Mouse (Mus musculus) heart, postnatal 36 days (tissue): Measurements from ENCODE around the gene Syt3. TPM values are rescaled to one million over a fixed set of nuclear protein-coding genes. Genes with fewer than 3 reads are reported as not detected.

Experiments
- DNase-seq, 2 experiments: peaks; one replicate each; pipeline ENCODE4 v3.0.0; 2021 to 2022
- intact Hi-C: fragments of 180-260 bp; cut with DNase I; formaldehyde crosslinking; loops from one replicate; pipeline ENCODE4 v1.15.1; 2025
- total RNA-seq, 2 experiments: library from RNA; stranded (reverse); gene quantifications; 2 replicates each; pipeline ENCODE4 v1.2.3; 2021

Gene Syt3
- total RNA-seq = 1 to 10 TPM; 1.7 to 3.4 TPM

GRCm38 (mm10) chr7:44383980-44384715 lies at the start of gene Syt3:
Gene Syt3, plus strand, starts transcription at chr7:44384102.
- intact Hi-C loops = no loop called here
- peak; percentile 62 to 64 for DNase-seq

- intact Hi-C loops = no loop called here
Observed at GRCm38 (mm10) chr7:44334139-44334538, 49.8 kb upstream of the Syt3 start.

DNA sequence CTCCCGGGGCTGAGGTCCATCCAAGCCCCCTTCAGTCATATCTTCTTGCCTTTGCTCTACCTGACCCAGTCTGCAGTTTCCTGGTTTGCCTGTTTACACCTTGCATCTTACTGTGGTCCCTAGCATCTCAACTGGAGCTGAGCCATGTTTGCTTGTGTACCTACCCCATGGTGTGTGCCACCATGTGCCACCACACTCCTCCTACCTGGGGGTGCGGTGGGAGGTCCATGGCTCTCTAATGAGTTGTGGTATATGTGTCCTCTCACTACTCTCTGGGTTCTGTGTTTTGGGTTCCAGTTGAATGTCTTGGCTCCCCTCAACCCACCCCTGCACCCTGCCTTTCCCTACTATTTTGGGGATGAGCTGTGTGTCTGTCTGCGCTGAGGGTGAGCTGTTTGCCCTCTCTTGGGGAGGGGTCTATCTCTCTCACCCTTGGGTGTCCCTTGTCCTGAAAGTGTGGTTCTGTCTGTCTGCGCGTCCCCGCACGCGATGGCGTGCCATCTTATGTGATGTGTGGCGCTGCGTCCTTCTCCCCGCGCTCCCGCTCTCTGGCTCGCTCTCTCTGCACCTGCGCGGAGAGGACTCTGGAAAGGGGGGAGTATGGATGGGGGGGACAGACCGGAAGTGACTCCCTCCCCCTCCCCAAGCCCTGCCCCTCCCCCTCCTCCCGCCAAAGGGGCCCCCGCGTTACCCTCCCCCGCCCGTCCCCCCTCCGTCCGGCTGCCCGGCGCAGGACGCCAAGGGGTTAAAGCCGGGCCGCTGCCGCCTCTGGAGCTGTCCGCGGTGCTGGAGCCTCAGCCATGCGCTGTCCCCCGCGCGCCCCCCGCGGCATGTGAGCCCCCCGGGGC lies 48.6 kb upstream of the Syt3 start:
- intact Hi-C loops = no loop called here
- no peak for DNase-seq

More at GRCm38 (mm10) chr7:44334139-44334538, 49.8 kb upstream of the Syt3 start:
- no peak for DNase-seq

DNA sequence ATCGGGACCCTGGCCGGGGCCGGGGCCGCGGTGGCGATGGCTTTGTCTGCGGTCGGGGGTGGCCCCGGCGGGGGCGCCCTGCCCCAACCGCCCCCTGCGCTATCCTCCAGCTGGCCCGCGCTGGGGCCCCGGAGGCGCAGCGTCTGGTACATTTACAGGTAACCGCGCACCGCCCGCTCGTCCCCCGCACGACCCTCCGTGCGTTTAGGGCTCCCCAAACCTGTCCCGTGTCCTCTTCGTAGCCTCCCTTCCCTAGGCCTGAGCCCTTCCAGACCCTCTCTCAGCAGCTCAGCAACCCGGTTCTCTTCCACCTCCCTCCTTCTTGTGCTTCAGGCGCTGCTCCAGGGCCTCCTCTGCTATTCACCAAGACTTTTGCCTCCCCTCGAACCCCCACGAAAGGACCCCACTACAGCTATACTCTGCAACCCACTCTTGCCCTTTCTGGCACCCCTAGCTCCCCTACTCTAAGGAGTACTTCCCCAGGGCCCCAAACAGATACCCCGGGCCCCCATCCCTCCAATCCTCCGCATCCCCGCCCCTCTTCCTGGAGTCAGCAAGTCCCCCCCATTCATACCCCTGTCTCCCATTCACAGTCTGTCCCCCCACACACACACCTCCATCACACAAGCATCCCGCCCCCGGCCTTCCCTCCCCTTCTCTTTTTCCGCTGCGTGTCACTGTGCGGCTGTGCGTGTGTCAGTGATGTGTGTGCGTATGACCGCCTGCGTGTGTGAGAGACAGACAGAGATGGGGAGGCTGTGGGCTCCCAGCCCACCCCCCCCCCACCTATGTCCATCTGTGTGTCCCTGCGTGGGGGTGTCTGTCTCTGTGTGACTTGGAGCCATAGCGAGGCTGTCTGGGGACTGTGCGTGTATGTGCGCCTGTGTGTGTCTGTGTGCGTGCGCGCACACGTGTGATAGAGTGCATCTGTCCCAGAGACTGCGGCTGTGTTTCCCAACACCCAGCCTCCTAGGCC lies 47.6 kb upstream of the Syt3 start:
- no peak for DNase-seq
- intact Hi-C loops = no loop called here

DNA sequence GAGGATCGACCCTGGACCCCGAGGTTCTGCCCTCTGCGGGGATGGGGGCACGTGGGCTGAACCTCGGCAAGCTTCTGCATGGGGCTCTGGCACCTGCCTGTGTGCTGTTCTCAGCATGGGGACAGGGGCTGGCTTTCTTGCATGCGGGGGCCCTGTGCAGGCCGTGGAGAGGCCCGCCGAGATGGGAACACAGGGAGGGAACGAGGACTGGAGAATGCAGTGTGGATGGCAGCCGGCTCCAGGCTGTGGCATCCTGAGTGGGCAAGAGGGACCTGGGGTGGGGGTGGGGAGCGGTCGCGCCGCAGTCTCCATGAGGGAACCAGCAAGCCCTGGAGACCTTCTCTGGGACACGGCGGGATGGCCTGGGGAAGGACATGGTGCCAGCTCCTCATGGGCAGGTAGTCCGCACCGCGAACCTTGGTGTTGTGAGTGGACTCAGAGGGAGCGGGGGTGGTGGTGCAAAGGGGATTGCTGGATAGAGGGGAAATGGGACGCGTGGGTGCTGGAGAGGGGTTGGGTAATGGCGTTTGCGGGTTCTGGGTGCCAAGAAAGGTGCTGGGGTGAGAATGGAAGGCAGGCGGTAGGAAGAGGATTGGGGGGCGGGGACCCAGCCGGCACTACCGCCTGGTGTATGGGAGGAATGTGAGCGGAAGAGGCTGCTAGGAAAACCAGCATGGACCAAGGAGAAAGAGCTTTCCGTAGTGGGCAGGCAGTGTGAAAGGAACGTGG lies 46.6 kb upstream of the Syt3 start:
- no peak for DNase-seq
- intact Hi-C loops = no loop called here

- intact Hi-C loops = no loop called here
- no peak for DNase-seq
Observed at GRCm38 (mm10) chr7:44340226-44340625, 43.7 kb upstream of the Syt3 start.

DNA sequence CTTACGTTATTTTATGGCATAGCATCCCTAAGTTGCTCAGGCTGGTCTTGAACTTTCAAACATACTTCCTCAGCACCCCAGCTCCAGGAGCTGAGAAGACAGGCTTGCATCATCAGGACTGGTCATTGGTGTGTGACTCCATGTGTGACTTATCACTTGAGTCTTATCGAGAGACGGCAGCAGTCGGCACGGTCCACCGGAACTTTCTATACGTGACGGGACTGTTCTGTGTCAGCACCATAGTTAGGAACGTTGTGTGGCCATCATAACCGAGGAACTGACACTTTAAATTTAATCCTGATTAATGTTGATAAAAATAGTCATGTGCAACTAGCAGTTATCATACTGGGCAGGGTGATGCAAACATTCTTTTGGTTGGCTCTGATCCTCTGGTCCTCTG lies 42.8 kb upstream of the Syt3 start:
- intact Hi-C loops = no loop called here
- DNase-seq = no peak

DNA sequence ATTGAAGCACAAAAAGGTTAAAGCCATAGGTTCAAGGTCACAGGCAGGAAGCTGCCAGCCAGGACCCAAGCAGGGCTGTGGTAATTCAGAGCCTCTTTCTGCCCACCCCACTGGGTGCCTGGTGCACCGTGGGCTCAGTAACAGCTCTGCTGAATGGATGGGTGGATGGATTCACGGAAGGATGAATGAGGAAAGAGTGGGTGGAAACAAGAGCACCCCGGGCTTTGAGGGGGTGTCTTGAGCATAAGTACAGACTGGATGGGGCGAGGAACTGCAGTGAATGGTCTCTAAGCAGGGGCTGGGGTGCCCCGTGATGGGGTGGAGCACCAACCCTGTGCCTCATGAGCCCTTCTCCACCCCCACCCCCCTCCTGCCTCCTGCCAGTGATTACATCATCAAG lies 42.2 kb upstream of the Syt3 start:
- no peak for DNase-seq
- intact Hi-C loops = no loop called here

DNA sequence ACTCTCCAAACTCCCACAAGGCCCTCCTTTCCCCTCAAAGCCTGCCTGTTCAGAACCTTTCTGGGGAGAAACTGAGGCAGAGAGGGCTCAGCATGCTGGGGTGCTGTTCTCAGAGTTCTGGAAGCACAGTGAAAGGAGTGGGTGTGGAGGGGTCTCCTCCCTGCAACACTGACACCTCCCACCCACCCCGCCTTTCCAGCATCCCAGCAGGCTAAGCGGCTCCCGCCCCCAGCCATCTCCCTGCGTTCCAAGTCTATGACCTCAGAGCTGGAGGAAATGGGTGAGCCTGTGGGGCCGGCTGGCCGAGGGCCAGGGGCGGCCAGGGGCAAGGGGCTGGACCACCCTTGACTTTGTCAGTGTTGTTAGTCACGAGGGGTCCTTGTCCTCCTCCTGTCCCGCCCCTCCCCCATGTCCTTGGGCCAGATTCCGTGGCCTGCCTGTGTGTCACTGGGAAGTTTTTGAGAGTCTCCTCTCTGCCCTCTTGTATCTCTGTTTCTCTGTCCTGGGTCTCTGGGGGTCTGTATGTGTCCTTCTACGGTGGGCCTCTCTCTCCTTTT lies 40.4 kb upstream of the Syt3 start:
- intact Hi-C loops = no loop called here

GRCm38 (mm10) chr7:44344622-44345021 lies 39.3 kb upstream of the Syt3 start:
- DNase-seq = no peak
- intact Hi-C loops = no loop called here

More for the DNA sequence above, 40.4 kb upstream of the Syt3 start:
- no peak for DNase-seq

DNA sequence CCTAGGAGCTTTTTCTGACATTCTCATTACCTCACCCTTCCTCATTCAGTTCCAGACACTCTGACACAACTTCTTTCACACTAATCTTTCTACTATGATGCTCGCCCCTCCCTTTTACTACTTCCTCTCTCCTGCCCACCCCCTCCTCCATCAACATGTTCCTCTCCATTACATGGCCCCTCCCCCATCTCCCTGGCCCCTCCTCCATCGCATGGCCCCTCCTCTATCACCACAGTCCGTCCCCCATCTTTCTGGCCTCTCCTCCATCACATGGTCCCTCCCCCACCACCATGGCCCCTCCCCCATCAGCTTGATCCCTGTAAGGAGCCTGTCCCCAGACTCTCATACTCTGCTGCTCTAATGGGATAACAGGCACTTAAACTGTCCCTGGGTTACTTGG lies 34.9 kb upstream of the Syt3 start:
- intact Hi-C loops = no loop called here
- no peak for DNase-seq

- intact Hi-C loops = loop anchor here (1.0 to 10.0 kb wide), 2 partner anchors 46 to 89 kb away; partner anchors contain the start of gene Clec11a
- DNase-seq = peak; percentile 67 to 73
Observed at GRCm38 (mm10) chr7:44350957-44351711, 32.8 kb upstream of the Syt3 start.

DNA sequence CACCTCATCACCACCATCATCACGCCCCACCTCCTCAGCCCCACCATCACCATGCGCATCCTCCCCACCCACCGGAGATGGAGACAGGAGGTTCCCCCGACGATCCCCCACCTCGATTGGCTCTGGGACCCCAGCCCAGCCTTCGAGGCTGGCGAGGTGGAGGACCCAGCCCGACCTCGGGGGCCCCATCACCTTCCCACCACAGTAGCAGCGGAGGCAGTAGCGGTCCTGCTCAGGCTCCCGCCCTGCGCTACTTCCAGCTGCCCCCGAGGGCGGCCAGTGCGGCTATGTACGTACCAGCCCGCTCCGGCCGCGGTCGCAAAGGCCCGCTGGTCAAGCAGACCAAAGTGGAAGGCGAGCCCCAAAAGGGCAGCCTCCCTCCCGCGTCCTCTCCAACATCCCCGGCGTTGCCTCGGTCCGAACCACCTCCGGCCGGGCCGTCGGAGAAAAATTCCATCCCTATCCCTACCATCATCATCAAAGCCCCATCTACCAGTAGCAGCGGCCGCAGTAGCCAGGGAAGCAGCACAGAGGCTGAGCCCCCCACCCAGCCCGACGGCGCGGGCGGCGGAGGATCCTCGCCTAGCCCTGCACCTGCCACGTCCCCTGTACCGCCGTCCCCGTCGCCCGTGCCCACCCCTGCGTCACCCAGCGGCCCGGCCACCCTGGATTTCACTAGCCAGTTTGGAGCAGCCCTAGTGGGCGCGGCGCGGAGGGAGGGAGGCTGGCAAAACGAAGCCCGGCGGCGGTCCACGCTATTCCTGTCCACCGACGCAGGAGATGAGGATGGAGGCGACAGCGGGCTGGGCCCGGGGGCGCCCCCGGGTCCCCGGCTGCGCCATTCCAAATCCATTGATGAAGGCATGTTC lies 31.8 kb upstream of the Syt3 start:
- no peak for DNase-seq
- intact Hi-C loops = loop anchor here (1.0 to 10.0 kb wide), 2 partner anchors 47 to 90 kb away; partner anchors contain the start of gene Clec11a

DNA sequence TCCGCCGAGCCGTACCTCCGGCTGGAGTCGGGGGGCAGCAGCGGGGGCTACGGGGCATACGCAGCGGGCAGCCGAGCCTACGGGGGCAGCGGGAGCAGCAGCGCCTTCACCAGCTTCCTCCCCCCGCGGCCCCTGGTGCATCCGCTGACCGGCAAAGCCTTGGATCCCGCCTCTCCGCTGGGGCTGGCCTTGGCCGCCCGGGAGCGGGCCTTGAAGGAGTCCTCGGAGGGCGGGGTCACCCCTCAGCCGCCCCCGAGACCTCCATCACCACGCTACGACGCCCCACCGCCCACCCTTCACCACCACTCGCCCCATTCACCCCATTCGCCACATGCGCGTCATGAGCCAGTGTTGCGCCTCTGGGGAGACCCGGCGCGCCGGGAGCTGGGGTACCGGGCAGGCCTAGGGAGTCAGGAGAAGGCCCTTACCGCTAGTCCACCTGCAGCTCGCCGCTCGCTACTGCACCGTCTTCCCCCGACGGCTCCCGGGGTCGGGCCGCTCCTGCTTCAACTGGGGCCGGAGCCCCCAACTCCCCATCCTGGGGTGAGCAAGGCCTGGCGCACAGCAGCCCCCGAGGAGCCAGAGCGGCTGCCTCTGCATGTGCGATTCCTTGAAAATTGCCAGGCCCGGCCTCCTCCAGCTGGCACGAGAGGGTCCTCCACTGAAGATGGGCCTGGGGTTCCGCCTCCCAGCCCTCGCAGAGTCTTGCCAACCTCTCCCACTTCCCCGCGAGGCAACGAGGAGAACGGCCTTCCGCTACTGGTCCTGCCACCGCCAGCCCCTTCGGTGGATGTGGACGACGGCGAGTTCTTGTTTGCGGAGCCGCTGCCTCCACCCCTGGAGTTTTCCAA lies 30.9 kb upstream of the Syt3 start:
- DNase-seq = no peak
- intact Hi-C loops = loop anchor here (10.0 kb wide), 1 partner anchor 48 kb away; the partner anchor contains the start of gene Clec11a

- no peak for DNase-seq
- intact Hi-C loops = loop anchor here (10.0 kb wide), 1 partner anchor 49 kb away; the partner anchor contains the start of gene Clec11a
Observed at GRCm38 (mm10) chr7:44353601-44354340, 30.1 kb upstream of the Syt3 start.

- intact Hi-C loops = loop anchor here (10.0 kb wide), 1 partner anchor 51 kb away; the partner anchor contains the start of gene Clec11a
- DNase-seq = no peak
Observed at GRCm38 (mm10) chr7:44355411-44355810, 28.5 kb upstream of the Syt3 start.
